Mouse (Mus musculus) kidney, embryonic 14.5 days (tissue): ENCODE measurements around the gene Ccin. TPM values are rescaled to one million over a fixed set of nuclear protein-coding genes. Genes with fewer than 3 reads are reported as not detected.

ENCODE experiments used
- ATAC-seq: fragments of 200-750 bp; cut with Nextera tagmentation; 2 replicates; pipeline ENCODE4 v1.8.0; 2017; ENCODE audit warnings: moderate number of reproducible peaks, mild to moderate bottlenecking, moderate TSS enrichment, moderate library complexity; ENCODE audit not compliant: low FRiP score, low TSS enrichment
- H3K27ac ChIP-seq: fragments of 300-500 bp; sonication (generic); 2 replicates; pipeline ENCODE4 v1.5.1; 2014; ENCODE audit warnings: low read depth, mild to moderate bottlenecking, low read length, moderate library complexity, mixed read lengths
- H3K27me3 ChIP-seq: fragments of 300-500 bp; sonication (generic); 2 replicates; pipeline ENCODE4 v1.6.1; 2014; ENCODE audit warnings: mild to moderate bottlenecking, low read length; ENCODE audit not compliant: control insufficient read depth, insufficient read depth
- H3K36me3 ChIP-seq: fragments of 300-500 bp; sonication (generic); 2 replicates; pipeline ENCODE4 v1.6.1; 2014; ENCODE audit warnings: low read length, mixed read lengths; ENCODE audit not compliant: control insufficient read depth, insufficient read depth
- H3K4me1 ChIP-seq: fragments of 300-500 bp; sonication (generic); 2 replicates; pipeline ENCODE4 v1.6.1; 2014; ENCODE audit warnings: low read length, mixed read lengths; ENCODE audit not compliant: control insufficient read depth, insufficient read depth
- H3K4me2 ChIP-seq: fragments of 300-500 bp; sonication (generic); replicated peaks from 2 replicates; pipeline ENCODE4 v1.6.1; 2014; ENCODE audit warnings: low read depth, mild to moderate bottlenecking, low read length
- H3K4me3 ChIP-seq: fragments of 300-500 bp; sonication (generic); 2 replicates; pipeline ENCODE4 v1.5.1; 2014; ENCODE audit warnings: mild to moderate bottlenecking, low read length
- H3K9ac ChIP-seq: fragments of 300-500 bp; sonication (generic); 2 replicates; pipeline ENCODE4 v1.6.1; 2014; ENCODE audit warnings: low read depth, mild to moderate bottlenecking, low read length, moderate library complexity
- H3K9me3 ChIP-seq: fragments of 300-500 bp; sonication (generic); 2 replicates; pipeline ENCODE4 v1.6.1; 2016; ENCODE audit warnings: low read length; ENCODE audit not compliant: control insufficient read depth
- WGBS: fragments of 180-500 bp; shearing (Covaris S2); extraction: QIAGEN DNeasy Blood & Tissue Kit; methylation state at CpG from one replicate; pipeline ENCODE4 v1.1.7; 2014; 5-methylcytosine and 5-hydroxymethylcytosine counted together
- polyA plus RNA-seq: library from polyadenylated mRNA; unstranded; fragments of >200 nt; fragmentation: Nextera tagmentation; extraction: Ambion mirVana; gene quantifications from 2 replicates; pipeline ENCODE4 v1.2.1, GENCODE M21; 2014

Gene Ccin
- polyA plus RNA-seq, 1 experiment from 2014 or later, result not detected

DNA sequence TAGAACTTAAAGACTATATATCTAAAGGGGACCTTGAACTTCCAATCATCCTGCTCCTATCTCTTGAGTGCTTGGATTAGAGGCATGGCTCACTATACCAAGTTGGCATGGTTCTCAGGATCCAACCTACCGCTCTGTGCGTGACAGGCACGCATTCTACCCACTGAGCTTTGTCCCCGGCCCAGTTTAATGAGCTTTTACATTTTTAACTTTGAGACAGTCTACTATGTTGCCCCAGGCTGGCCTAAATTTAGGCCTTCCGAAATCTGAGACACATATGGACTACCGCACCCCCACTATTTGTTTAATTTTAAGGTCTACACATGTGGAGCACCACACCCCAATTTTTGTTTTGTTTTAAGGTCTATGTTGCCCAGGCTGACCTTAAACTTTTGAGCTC lies 2.4 kb upstream of the Ccin start:
- no peak overlapping the region for H3K27ac ChIP-seq
- no peak for ATAC-seq
- WGBS, result 95% methylated on average over 6 of the region's 6 CpGs
- no peak overlapping the region for H3K9ac ChIP-seq
- H3K4me2 ChIP-seq, result no peak overlapping the region
- H3K4me1 ChIP-seq, result peaks cover 2% of the 10 kb centered on the region; the same call in 1 of the 2 replicates
- H3K9me3 ChIP-seq, result no peaks in the 10 kb centered on the region
- H3K36me3 ChIP-seq, result 0 out of 2 replicates have a peak, but pooled peaks cover 2% of the 10 kb centered on the region
- no peaks in the 10 kb centered on the region for H3K27me3 ChIP-seq
- H3K4me3 ChIP-seq, result no peak overlapping the region

- no peak for ATAC-seq
- Histone ChIP-seq H3K4me3 (no peak overlapping the region), H3K27me3 (no peaks in the 10 kb centered on the region), H3K9ac (no peak overlapping the region), H3K27ac (no peak overlapping the region), H3K9me3 (no peaks in the 10 kb centered on the region), H3K4me1 (peaks cover 2% of the 10 kb centered on the region; the same call in 1 of the 2 replicates), H3K4me2 (no peak overlapping the region), H3K36me3 (0 out of 2 replicates have a peak, but pooled peaks cover under 1% of the 10 kb centered on the region)
- WGBS, result 90% methylated on average over 7 of the region's 7 CpGs
Observed at GRCm38 (mm10) chr4:43981251-43981650, 2.0 kb upstream of the Ccin start.

- Histone ChIP-seq H3K4me2 (peak overlapping the region; percentile 65), H3K36me3 (no peaks in the 10 kb centered on the region), H3K9me3 (no peaks in the 10 kb centered on the region), H3K27ac (no peak overlapping the region), H3K27me3 (no peaks in the 10 kb centered on the region), H3K4me3 (peak overlapping the region; percentile 34), H3K4me1 (peaks cover 2% of the 10 kb centered on the region; the same call in 1 of the 2 replicates), H3K9ac (peak overlapping the region; percentile 62; the same call in 1 of the 2 replicates)
- 2% methylated on average over 24 of the region's 24 CpGs for WGBS
- peak; percentile 93 for ATAC-seq
Observed at GRCm38 (mm10) chr4:43982053-43982732, 1.1 kb upstream of the Ccin start.

- H3K27ac ChIP-seq, result no peak overlapping the region
- no peak overlapping the region for H3K4me2 ChIP-seq
- H3K36me3 ChIP-seq, result no peaks in the 10 kb centered on the region
- no peaks in the 10 kb centered on the region for H3K9me3 ChIP-seq
- 93% methylated on average over 22 of the region's 22 CpGs for WGBS
- H3K9ac ChIP-seq, result no peak overlapping the region
- H3K27me3 ChIP-seq, result no peaks in the 10 kb centered on the region
- peaks cover 2% of the 10 kb centered on the region; the same call in 1 of the 2 replicates for H3K4me1 ChIP-seq
- no peak for ATAC-seq
- H3K4me3 ChIP-seq, result no peak overlapping the region
Observed at GRCm38 (mm10) chr4:43983756-43984155, 473 bp downstream of the Ccin start.

DNA sequence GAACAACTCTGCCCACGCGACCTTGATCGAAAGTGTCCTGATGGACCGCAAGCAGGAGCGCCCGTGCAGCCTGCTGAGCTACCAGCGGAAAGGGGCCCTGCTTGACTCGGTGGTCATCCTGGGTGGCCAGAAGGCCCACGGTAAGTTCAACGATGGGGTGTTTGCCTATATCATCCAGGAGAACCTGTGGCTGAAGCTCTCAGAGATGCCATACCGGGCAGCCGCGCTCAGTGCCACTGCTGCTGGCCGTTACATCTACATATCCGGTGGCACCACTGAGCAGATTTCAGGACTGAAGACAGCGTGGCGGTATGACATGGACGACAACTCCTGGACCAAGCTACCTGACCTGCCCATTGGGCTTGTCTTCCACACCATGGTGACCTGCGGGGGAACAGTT lies 1.0 kb downstream of the Ccin start:
- Histone ChIP-seq H3K36me3 (no peaks in the 10 kb centered on the region), H3K4me2 (no peak overlapping the region), H3K9ac (no peak overlapping the region), H3K4me3 (no peak overlapping the region), H3K9me3 (no peaks in the 10 kb centered on the region), H3K27me3 (no peaks in the 10 kb centered on the region), H3K27ac (no peak overlapping the region), H3K4me1 (peaks cover 2% of the 10 kb centered on the region; the same call in 1 of the 2 replicates)
- no peak for ATAC-seq
- WGBS, result 93% methylated on average over 19 of the region's 19 CpGs

DNA sequence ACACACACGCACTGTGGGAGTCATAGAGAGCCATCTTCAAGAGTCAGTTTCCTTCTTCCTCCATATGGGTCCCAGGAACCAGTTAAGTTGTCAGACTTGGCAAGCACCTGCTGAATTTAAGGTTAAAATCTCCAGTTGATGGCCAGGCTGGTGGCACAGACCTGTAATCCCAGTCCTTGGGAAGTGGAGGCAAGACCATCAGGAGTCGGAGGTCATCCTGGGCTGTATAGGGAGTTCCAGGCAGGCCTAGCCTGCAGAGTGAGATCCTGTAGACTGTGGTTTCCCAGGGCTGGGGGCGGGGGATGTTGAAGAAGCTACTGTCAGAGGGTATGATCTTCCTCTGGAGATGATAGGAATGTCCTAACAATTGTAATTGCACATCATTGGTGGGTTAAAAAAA lies 5.7 kb downstream of the Ccin start:
- H3K4me2 ChIP-seq, result no peak overlapping the region
- no peak overlapping the region for H3K9ac ChIP-seq
- H3K27me3 ChIP-seq, result no peaks in the 10 kb centered on the region
- H3K27ac ChIP-seq, result no peak overlapping the region
- no peaks in the 10 kb centered on the region for H3K36me3 ChIP-seq
- no peaks in the 10 kb centered on the region for H3K9me3 ChIP-seq
- H3K4me3 ChIP-seq, result no peak overlapping the region
- ATAC-seq, result no peak
- WGBS, result 75% methylated on average over 3 of the region's 3 CpGs
- no peaks in the 10 kb centered on the region for H3K4me1 ChIP-seq

GRCm38 (mm10) chr4:43993072-43993471 lies 9.8 kb downstream of the Ccin start:
- no peak for ATAC-seq
- Histone ChIP-seq H3K27ac (no peak overlapping the region), H3K27me3 (no peaks in the 10 kb centered on the region), H3K9ac (no peak overlapping the region), H3K36me3 (no peaks in the 10 kb centered on the region), H3K9me3 (no peaks in the 10 kb centered on the region), H3K4me2 (no peak overlapping the region), H3K4me1 (no peaks in the 10 kb centered on the region), H3K4me3 (no peak overlapping the region)
- 94% methylated on average over 11 of the region's 11 CpGs for WGBS

DNA sequence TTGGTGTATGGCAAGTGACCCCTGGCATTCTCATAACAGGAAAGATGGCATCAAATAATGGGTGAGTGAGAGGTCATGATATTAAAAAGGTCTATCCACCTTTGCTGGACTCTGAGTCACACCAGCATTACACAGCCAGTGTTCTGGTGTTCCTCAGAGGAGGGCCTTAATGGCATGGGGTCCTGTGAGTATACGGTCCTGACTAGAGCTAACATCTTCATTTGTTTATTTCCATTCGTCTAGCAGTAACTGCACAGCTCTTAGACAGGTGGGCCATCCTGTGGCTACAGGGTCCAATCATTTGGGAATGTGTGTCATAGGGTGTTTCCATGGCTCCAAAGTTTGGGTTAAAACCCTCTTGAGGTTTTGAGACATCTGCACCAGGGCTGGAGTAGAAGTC lies 11.1 kb downstream of the Ccin start:
- WGBS, result 80% methylated on average over 2 of the region's 2 CpGs
- Histone ChIP-seq H3K9me3 (no peaks in the 10 kb centered on the region; the same call in 1 of the 2 replicates), H3K4me1 (no peaks in the 10 kb centered on the region), H3K27me3 (no peaks in the 10 kb centered on the region), H3K4me3 (no peak overlapping the region), H3K9ac (no peak overlapping the region), H3K36me3 (no peaks in the 10 kb centered on the region), H3K27ac (no peak overlapping the region), H3K4me2 (no peak overlapping the region)
- ATAC-seq, result no peak

DNA sequence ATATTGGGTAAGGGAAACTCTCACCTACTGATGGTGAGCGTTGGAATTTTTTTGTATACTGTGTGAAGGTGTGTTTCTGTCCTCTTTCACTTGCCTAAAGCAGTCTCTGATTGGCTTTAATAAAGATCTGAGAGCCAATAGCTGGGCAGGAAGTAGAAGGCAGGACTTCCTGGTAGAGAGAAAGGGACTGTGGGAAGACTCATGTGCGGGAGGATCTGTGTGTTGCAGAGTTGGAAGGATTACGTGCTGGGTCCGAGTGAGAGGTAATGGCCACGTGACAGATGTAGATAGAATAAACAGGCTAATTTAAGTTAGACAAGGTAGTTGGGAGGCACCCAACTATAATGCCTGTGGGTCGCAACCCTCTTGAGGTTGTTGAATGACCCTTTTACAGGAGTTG lies 20.3 kb downstream of the Ccin start:
- Histone ChIP-seq H3K4me3 (no peak overlapping the region), H3K36me3 (no peaks in the 10 kb centered on the region), H3K27me3 (no peaks in the 10 kb centered on the region), H3K9ac (no peak overlapping the region), H3K4me1 (no peaks in the 10 kb centered on the region), H3K4me2 (no peak overlapping the region), H3K9me3 (no peaks in the 10 kb centered on the region; the same call in 1 of the 2 replicates), H3K27ac (no peak overlapping the region)
- no peak for ATAC-seq
- 84% methylated on average over 6 of the region's 6 CpGs for WGBS
